Mouse (Mus musculus): ENCODE results near the gene Msi2.

Gene Msi2

DNA sequence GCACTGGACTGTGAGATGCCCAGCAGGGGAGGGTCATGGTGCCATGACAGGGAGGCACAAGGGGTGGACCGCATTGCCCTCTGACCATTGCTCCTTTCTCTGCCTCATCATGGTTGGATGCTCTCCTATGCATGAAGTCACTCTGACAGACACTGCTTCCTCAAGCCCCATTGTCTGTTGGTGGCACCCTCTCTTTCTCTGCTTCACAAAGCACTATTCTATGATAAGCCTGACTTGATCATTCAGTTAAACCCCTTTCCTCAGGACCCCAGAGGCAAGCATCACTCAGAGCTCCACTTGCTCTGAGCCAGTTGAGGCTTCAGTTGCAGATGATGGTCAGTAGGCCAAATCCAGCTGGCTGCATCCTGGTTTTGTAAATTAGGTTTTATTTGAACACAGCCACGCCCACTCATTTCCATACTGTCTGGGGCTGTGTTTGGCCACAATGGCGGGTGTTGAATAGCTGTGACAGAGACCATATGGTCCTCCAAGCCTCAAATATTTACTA, 311.9 kb downstream of the Msi2 start:
- DNase-seq (ENCODE audit: low read depth, low spot score), result no peak

DNA sequence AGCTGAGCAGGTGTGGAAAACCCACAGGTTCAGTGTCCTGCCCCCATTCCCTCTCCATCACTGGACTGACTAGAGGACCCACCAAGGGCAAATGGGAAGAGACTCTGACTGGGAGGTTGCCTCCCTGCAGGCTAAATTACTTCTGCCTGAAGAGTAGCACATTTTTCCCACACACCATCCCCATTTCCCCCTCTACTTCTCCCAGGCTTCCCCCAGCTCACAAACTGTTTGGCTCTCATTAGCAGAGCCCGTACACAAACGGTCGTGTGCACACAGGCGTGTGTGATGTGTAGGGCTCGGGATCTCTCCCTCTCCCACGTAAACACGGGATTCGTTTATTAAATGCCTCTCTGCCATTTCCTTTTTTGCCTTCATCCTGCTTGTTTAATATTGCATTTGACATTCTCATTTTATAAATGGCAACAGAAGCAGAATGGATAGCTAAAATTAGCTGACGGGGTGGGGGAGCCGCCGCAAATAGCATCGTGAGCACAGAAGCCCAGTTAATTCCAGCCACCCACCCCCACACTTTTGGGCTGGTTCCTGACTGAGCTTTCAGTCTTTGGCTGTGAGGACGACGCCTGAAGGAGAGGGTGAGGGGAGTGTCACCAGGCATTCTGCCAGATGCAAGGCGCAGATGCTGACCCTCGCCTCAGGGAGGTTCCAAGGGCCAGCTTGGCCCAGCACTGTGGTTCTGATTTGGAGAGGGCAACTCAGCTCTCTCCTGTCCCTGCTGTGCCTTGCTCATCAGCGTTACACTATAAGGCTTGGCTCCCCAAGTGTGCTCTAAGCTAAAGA, 313.3 kb downstream of the Msi2 start:
- peak; percentile 70 for DNase-seq (ENCODE audit: low read depth, low spot score)

DNA sequence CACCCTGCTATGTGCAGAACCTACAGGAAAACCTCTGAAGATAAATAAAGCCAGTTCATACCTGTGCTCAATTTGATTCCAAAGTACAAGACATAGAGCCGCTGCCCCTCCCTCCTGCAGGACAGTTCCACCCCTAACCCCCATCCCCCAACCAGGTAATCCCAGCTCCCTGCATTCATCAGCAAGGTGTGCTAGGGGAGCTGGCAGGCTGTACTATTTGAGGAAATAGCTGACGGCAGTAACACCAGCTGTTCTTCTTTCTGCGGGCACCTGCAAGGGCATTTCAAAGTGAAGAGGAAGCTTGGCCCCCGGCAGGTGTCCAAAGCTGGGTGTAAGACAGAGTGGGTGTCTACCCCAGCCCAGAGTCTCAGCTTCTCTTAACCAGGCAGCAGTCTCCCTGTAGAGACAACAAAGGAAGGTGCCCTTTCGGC, 314.1 kb downstream of the Msi2 start:
- DNase-seq (ENCODE audit: low read depth, low spot score), result no peak

DNA sequence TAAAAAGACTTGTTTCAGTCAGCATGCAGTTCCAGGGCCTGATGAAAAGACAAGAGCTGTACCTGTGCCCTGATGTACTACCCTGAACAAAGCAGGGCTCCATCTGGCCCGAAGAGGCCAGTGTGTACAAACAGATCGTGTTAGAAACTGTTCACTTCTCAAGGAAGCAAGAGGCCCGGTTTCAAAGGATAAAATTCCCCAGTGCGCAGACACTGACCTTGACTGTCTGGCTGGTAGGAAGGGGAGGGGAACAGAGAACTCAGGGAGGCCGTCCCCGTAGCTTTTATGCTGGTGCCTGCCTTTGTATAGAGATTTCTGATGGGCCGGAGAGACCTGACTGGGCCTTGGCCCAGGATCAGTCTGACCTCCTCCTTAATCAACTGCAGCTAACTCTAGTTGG, 316.0 kb downstream of the Msi2 start:
- no peak for DNase-seq (ENCODE audit: low read depth, low spot score)

DNA sequence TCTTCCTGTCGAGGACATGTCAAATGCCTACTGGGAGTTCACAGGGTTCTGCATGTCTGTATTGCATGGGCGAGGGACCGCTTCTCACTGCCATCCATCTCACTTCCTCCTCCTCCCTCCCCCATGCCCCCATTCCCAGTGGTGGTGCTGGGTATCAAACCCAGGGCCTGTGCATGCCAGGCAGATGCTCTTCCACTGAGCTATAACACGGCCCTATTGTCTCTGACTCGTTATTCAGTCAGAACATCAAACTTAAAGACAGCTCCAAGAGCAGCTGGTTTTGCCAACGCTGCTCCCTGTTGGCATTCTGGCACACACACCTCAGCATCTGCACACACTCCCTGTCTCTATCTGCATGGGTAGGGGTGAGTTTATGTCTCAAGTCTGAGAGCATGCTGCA, 317.0 kb downstream of the Msi2 start:
- DNase-seq (ENCODE audit: low read depth, low spot score), result no peak

DNA sequence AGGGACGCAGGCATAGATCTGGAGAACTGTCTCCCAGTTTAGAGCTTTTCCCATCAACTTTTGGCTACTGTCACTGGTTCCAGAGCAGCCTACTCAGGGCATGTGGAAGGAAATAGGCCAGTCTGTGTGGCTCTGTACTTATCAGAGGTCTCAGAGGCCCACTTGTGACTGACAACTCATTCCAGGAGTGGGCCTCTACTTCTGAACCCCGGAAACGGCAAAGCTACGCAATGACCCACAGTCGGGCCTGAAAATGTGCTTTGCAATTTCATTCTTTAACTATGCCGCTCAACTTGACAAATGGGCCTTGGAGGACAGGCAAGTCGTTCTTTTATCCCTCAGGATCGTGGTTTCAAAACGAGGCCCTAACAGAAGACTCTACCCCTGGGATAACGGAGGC, 317.4 kb downstream of the Msi2 start:
- no peak for DNase-seq (ENCODE audit: low read depth, low spot score)

DNA sequence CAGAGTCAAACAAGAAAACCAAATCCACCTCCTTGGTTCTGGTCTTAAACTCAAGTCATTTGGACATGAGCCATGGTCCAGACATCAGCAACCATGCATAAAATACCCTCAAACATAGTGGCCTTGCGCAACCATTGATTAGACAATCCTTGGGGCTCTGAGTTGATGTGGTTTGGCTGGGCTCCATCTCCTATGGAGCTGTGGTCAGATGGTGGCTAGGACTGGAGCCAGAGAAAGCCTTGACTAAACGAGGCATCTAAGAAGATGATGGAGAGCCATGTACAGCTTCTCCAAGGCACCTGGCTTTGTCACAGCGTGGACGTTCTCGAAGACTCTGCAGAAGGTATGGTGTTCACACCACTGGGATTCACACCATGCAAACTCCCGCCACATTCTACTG, 318.1 kb downstream of the Msi2 start:
- DNase-seq (ENCODE audit: low read depth, low spot score), result no peak

DNA sequence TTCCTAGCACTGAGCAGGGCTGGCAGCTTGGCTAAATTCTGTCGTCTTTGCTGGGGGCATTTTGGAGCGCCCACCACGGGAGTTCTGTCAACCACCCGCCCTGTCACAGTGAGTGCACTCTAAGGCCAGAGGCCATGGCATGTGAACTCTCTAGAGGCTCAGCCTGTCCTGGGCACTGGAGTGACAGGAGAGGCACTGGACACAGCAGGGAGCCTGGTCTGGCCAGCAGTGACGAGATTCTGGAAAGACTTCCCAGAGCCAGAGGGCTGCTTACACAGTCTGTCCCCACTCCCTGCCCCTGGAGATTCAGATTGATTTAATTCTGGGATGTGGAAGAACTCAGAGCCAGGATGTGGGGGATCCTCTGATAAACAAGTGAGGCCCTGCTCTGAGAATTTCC, 318.9 kb downstream of the Msi2 start:
- no peak for DNase-seq (ENCODE audit: low read depth, low spot score)

DNA sequence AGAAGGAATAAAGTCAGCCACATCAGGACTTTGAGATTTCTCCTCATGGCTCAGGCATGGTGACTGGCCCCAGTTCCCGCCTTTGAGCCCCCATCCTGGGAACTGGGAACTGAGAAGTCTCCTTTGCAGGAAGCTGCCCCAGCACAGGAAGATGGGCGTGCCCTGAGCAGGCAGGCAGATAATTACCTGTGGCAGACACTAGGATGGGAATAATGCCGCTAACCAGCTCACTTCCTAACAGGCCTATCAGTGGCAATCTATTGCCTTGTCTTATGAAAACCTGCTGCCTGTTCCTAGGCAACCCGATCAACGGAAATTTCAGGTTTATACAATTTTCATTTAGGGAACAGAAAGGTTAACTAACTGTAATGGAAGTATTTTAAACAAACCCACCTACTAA, 319.3 kb downstream of the Msi2 start:
- DNase-seq (ENCODE audit: low read depth, low spot score), result no peak

DNA sequence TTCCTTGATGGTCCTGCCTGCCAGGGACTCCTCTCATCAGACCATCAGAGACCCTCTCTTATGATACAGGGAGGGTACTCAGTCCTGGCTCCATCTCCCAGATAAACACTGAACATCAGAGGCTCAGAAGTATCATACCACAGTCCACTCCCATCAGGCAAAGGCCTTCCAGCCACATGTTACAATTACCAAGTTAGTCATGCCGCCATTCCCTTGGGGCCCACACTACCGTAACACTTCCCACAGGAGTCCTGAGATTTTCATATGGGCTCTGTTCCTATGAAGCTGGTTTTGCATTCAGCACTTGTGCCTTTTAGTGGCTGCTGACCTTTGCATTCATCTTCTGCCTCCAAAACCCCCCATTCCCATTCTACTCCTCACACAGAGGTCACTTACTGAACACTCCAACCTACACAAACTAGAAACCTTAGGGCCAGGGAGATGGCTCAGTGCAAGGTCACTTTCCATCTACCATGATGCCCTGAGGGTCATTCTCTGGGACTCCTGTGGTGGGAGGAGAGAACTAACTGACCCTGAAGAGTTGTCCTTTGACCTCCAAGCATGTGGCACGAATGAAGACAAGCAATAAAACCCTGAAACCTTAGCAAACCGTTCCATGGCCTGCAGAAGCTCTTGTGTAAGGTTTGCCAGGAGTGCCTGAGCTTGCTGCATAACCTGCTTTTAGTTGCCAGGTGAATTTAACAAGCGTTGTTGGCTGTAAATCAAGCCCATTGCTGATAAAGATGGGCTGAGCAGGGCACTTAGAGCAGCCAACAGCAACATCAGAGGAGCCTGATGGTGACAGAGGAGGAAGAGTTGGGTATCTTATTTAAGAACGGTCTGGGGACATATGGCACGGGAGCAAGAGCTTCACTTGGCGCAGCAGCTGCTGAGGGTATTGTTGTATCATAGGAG, 323.0 kb downstream of the Msi2 start:
- no peak for DNase-seq (ENCODE audit: low read depth, low spot score)

DNA sequence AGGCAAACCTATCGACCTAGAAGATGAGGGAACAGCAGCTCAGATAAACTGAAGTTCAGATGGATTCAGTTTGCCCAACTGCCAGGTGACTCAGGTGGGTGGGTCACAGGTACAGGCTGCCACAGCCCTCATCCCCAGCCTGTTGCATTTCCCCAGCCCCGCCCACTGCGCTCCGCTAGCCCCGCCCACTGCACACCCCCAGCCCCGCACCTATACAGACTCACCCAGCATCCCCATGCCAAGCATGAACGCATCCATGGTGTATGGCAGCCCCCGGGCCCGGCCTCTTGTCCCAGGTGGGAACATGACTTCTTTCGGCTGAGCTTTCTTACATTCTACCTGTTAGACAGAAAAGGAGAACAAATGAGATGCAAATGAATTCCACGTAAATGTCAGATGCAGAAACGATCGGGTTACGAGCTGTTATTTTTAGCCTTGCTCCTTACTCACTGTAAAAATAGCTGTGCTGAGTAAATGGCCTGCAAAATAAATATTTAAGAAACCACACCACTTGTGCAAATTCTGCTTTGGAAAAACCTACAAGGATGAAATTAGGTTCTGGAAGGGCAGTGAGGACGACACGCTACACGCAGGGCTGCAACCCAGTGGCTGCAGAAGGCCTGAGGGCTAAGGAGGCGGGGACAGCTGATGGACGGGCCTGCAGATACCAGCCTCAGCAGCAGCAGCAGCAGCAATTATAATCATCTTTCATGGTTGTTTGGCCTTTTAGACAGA, 323.8 kb downstream of the Msi2 start:
- no peak for DNase-seq (ENCODE audit: low read depth, low spot score)

DNA sequence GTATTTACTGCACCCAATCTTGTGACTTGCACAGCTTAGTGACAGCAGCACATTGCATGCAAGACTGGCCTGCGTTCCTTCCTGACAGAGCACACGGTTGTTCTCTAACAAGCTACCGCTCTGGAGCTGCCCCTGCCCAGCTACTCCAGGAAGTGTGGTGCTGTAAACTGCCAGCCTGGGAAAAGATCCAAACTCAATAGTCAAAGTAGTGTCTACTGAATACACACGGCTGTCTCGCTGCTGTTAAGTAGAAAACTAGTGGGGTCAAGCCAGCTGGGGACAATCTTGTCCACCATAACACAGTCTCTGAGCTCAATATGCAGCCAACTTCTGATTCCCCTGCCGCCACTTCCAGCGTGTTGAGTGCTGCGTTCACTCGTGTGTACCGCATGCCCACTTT, 325.6 kb downstream of the Msi2 start:
- no peak for DNase-seq (ENCODE audit: low read depth, low spot score)

DNA sequence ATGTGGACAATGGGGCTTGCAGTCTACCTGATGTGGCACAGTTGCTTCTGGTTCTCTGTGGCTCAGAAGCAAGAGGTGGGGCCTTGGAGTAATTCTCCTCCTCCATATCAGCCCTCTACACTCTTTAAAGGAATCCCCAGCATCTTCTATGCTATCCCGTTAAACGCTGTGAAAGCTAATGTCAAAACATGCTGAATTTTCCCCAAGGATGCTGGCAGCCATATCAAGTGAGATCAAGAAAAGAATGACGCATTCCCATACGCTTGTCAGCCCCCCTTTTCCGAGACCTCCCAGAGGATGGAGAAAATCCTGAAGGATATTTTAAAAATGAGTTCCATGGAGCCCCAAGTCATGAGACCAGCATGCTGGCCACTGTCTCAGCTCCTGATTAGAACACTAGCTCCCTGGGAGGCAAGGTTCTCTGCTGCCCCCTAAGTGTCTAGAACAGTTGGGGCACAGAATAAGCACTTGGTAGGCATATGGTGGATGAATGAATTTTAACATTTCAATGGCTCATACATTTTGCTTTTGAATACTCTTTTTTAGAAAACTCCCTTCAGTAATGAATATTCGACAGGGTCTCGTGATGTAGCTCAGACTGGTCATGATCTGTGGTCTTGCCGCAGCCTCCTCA, 327.0 kb downstream of the Msi2 start:
- no peak for DNase-seq (ENCODE audit: low read depth, low spot score)

DNA sequence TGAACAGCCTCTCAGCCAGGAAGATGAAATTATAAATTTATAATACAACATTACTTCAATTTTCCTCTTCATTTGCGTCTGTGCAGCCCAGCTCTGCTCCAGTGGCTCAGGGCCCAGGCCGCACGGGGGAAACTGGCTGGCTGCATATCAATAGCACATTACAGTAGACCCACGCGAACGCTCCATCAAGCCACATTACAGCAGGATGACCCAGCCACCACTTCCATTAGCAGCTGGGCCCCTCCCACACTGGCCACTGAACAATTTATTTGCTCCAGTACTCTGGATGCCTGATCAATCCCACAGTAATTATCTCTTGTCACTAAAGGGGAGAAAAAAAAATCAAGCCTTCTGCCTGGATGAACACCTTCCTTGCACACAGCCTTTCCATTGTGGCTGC, 328.8 kb downstream of the Msi2 start:
- no peak for DNase-seq (ENCODE audit: low read depth, low spot score)

DNA sequence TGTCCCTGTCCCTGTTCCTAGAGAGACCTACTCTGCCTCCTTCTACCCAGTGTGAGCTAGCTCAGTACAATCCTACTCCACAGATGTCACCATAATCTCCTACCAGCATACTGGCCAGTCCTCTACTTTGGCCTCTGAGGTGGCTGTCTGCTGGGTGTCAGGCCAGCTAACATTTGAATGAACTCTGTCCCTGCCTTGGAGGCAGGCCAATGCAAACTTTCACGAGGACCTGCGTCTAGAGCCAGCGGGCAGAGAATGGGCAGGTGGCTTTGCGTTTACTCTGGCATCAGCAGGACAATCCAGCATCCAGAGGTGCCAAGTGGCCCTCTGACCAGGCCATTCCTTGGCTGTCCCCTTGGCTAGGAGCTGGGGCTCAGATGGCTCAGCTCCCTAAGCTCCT, 331.4 kb downstream of the Msi2 start:
- no peak for DNase-seq (ENCODE audit: low read depth, low spot score)

DNA sequence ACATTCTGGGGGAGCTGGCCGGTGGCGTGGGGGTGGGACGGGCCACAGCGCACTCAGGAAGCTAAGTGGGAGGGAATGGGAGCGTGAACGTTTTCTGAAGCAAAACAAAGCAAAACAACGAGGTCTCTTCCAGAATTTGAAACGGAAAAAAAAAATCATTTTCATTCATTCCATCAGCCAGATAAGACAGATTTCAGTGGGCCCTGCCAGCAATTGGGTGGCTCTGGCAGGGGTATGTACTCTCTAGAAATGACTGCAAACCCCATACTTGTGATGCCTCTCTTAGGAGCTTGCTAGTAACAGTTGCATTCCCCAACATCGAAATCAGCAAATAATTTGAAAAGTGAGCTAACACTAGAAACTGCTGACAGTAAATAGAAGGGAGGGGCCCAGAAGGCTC, 335.9 kb downstream of the Msi2 start:
- DNase-seq (ENCODE audit: low read depth, low spot score), result no peak

DNA sequence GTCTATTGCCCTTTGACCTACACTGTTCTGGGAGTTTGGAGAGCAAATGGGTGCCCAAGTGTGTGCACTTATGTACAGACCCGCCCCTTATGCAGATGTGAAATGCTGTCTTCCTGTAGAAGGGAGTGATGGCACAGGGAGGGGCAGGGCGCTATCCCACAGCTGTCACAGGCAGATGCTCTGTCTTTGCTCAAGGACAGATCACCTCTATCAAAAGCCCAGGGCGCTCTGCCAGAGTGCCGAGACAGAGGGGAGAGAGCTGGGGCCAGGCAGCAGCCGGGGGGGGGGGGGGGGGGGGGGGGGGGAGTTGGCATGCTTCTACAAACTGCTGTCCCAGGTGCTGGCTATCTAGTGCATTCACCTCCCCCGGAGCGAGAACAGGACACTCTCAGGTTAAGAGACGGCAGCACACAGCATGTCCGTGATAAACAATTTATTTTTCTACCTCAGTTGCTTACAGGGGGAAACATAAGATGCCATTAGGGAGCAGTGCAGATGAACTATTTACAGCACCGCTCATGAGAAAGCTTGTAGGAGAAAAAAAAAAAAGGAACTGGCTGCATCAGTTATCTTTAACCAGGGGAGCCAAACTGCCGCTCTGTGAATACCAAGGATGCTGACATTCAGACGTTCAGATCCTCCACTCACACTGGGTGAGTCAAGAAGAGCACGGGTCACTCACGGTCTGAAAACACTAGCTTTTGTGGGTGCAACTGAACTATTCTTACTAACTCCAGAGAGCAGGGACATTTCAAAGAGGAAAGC, 337.0 kb downstream of the Msi2 start:
- no peak for DNase-seq (ENCODE audit: low read depth, low spot score)

DNA sequence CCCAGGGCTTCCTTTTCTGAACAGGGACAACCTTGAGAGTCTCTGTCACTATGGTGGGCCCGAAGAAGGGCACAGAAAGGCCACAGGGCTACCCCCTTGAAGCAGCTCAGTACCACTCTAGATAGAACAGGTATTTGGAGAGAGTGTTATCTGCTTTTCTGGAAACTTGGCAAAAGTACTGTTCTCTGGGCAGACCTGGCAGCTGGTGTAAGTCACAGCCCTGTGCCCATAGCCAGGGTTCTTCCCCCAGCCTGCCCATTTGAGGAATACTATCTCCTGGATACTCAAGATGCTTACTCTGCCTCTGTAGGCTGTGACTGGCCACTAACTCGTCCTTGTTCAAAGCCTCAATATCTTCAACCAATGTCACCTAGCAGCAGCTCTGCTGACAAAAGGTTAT, 338.7 kb downstream of the Msi2 start:
- DNase-seq (ENCODE audit: low read depth, low spot score), result no peak

DNA sequence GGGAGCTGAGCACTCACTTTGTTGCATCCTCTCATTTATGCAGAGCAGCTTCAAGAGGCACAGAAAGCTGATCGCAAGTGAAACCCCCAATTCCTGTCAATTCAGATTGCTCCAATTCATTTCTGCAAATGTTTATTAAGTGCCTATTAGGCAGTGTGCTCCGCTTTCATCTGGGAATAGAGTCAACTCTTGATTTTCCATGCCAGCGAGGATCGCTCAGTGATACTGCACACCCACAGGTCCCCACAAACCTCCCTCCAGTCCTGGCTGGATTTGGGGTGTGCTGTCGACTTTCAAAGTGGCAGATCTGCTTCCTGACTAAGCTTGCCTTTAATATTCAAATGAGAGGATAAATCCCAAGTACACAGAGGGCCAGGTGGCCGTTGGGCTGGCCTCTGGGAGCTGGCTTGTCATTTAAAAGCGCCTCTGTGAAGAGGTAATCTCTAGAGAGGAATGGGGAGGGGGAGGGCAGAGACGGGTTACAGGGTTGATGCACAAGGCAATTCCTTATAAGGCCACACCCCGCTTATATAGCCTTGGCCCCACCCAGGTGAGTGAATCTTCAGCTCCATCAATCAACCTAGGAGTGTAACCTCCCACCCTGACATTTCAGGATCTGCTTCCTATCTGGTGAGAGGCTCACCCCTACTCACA, 339.5 kb downstream of the Msi2 start:
- DNase-seq (ENCODE audit: low read depth, low spot score), result no peak

DNA sequence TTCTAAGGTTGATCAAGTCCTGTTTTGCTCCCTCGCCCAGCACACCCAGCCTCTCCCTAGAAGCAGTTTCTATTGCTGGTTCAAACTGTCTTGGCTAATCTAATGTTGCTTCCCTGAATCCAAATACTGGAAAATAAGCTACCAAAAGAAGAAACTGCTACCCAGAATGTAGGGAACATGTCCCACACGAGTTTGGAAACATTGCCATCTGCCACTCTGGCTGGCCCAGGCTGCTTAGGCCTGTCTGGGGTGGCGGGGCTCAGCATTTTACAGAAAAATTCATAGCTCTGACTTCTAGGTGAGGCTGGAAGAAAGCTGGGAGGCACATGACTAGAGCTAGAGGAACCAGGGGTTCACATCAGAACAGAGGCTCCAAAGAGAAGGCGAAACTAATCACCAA, 345.7 kb downstream of the Msi2 start:
- DNase-seq (ENCODE audit: low read depth, low spot score), result peak; percentile 32
